Mouse (Mus musculus) lung, embryonic 16.5 days (tissue): ENCODE results near the gene Gm12216. TPM values are rescaled to one million over a fixed set of nuclear protein-coding genes. Genes with fewer than 3 reads are reported as not detected.
"Not testable (repeated sequence)": the region's sequence is repeated elsewhere in the genome, so short reads cannot be mapped to it uniquely, and the experiment has no call there.

Source experiments
- ATAC-seq: fragments of 200-750 bp; cut with Nextera tagmentation; 2 replicates; pipeline ENCODE4 v1.8.0; 2017; ENCODE audit warnings: low read depth, mild to moderate bottlenecking, moderate library complexity
- H3K27ac ChIP-seq: fragments of 300-500 bp; sonication (generic); 2 replicates; pipeline ENCODE4 v1.5.1; 2014; ENCODE audit warnings: mild to moderate bottlenecking, control low read depth, low read length
- H3K27me3 ChIP-seq: fragments of 300-500 bp; sonication (generic); 2 replicates; pipeline ENCODE4 v1.6.1; 2014; ENCODE audit warnings: low read depth, low read length, mixed read lengths; ENCODE audit not compliant: control insufficient read depth, insufficient read depth
- H3K36me3 ChIP-seq: fragments of 300-500 bp; sonication (generic); 2 replicates; pipeline ENCODE4 v1.6.1; 2014; ENCODE audit warnings: low read length; ENCODE audit not compliant: control insufficient read depth, insufficient read depth
- H3K4me1 ChIP-seq: fragments of 300-500 bp; sonication (generic); replicated peaks from 2 replicates; pipeline ENCODE4 v1.6.1; 2014; ENCODE audit warnings: low read length, mixed read lengths; ENCODE audit not compliant: control insufficient read depth, insufficient read depth
- H3K4me2 ChIP-seq: fragments of 300-500 bp; sonication (generic); 2 replicates; pipeline ENCODE4 v1.6.1; 2014; ENCODE audit warnings: low read depth, low read length, control low read depth
- H3K4me3 ChIP-seq: fragments of 300-500 bp; sonication (generic); 2 replicates; pipeline ENCODE4 v1.5.1; 2014; ENCODE audit warnings: mild to moderate bottlenecking, low read length, control low read depth
- H3K9ac ChIP-seq: fragments of 300-500 bp; sonication (generic); 2 replicates; pipeline ENCODE4 v1.6.1; 2014; ENCODE audit warnings: low read length, control low read depth
- H3K9me3 ChIP-seq: fragments of 300-500 bp; sonication (generic); 2 replicates; pipeline ENCODE4 v1.6.1; 2016; ENCODE audit warnings: low read length; ENCODE audit not compliant: control insufficient read depth
- WGBS: fragments of 180-500 bp; shearing (Covaris S2); extraction: QIAGEN DNeasy Blood & Tissue Kit; methylation state at CpG from one replicate; pipeline ENCODE4 v1.1.7; 2014; 5-methylcytosine and 5-hydroxymethylcytosine counted together
- polyA plus RNA-seq: library from polyadenylated mRNA; unstranded; fragments of >200 nt; fragmentation: Nextera tagmentation; extraction: Ambion mirVana; gene quantifications from 2 replicates; pipeline ENCODE4 v1.2.1, GENCODE M21; 2015

The Gm12216 gene
- 1.8 and 2.4 TPM in 2 replicates for polyA plus RNA-seq

DNA sequence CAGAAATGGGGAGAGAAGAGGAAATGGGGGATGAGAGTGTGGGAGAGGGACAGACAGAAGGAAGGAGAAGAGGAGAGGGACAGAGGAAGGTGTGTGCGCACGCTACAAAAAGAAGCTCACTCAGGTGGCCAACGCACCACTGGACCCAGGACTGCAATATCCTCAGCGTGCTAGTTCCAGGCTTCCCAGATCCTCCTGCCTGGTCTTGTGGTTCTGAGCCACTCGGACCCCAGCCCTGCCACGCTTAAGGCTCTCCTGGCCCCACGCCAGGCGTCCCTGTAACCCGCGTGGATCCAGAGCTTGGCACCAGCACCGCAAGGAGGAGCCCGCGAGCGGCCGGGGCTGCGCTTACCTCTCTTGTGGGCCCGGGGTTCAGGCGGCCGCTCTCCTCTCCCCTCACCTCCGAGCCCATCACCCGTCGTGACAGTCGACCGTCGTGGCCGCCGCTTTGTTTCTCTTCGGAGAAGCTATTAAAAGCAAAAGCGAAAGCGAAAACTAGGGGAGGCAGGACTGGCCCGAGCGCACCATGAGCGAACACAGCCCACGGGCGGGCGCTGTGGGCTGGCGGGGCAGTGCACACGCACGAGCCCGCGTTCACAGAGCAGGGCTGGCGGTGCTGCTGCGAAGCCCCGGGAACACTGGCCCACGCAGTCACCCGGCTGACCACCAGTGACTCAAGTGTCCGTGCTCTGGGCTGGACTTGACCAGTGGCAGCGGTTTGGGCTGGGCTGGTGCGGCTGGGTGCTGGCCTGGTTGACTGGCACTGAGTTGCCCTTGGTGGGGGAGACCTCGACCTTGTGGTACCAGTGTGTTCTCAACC is at the start of gene Gm12216:
Gene Gm12216 (minus strand): TSS at position 496 of the 820 bp plus-strand sequence.
- H3K4me2 ChIP-seq: peak within 1 kb of the TSS; percentile 77
- not testable (repeated sequence) for H3K9me3 ChIP-seq, H3K27me3 ChIP-seq, H3K4me1 ChIP-seq, H3K36me3 ChIP-seq
- H3K27ac ChIP-seq: peak within 1 kb of the TSS; percentile 12; the same call in 1 of the 2 replicates
- ATAC-seq: peak; percentile 81
- H3K4me3 ChIP-seq: peak within 1 kb of the TSS; percentile 70
- WGBS: 6% methylated on average over 44 of the region's 50 CpGs
- H3K9ac ChIP-seq: peak within 1 kb of the TSS; percentile 78

DNA sequence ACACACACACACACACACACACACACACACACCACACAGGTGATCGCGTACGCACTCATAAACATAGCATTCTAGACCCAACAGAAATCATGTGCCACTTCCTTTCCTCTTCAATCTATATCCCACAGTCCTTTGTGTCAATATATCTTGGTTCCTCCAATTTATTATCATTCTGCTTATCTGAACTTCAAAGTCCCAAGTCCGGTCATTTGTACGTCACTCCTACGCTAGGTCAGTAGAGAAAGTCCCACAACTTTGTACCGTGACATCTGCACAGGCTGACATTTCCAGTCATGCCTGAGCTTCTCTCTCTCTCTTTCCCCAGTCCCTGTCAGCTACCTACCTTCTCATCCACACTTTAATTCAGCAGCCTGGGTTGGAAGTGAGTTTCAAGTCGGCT is 49.6 kb upstream of the Gm12216 start:
- no peaks in the 10 kb centered on the region for H3K27me3 ChIP-seq
- H3K4me3 ChIP-seq: no peak overlapping the region
- 78% methylated on average over 8 of the region's 8 CpGs for WGBS
- H3K27ac ChIP-seq: no peak overlapping the region
- H3K36me3 ChIP-seq: no peaks in the 10 kb centered on the region
- ATAC-seq: no peak
- H3K4me1 ChIP-seq: peaks cover 6% of the 10 kb centered on the region; the same call in 1 of the 2 replicates
- H3K9me3 ChIP-seq: no peaks in the 10 kb centered on the region
- H3K4me2 ChIP-seq: no peak overlapping the region
- H3K9ac ChIP-seq: no peak overlapping the region

- 53% methylated on average over 9 of the region's 9 CpGs for WGBS
- H3K4me1 ChIP-seq: peaks cover 8% of the 10 kb centered on the region; the same call in 1 of the 2 replicates
- H3K4me2 ChIP-seq: no peak overlapping the region
- H3K27ac ChIP-seq: no peak overlapping the region; the same call in 1 of the 2 replicates
- no peaks in the 10 kb centered on the region for H3K9me3 ChIP-seq
- H3K4me3 ChIP-seq: no peak overlapping the region
- no peak overlapping the region for H3K9ac ChIP-seq
- H3K36me3 ChIP-seq: no peaks in the 10 kb centered on the region
- H3K27me3 ChIP-seq: no peaks in the 10 kb centered on the region
- no peak for ATAC-seq
Measured at GRCm38 (mm10) chr11:53904534-53904925, 45.5 kb upstream of the Gm12216 start.

- Histone ChIP-seq H3K36me3 (no peaks in the 10 kb centered on the region), H3K27me3 (no peaks in the 10 kb centered on the region), H3K9me3 (no peaks in the 10 kb centered on the region), H3K9ac (no peak overlapping the region), H3K4me1 (peaks cover 8% of the 10 kb centered on the region; the same call in 1 of the 2 replicates), H3K4me2 (no peak overlapping the region), H3K27ac (peak overlapping the region; percentile 2; the same call in 1 of the 2 replicates), H3K4me3 (no peak overlapping the region)
- WGBS: 20% methylated on average over 16 of the region's 16 CpGs
- peak; percentile 82 for ATAC-seq
Measured at GRCm38 (mm10) chr11:53903781-53904533, 44.9 kb upstream of the Gm12216 start.

DNA sequence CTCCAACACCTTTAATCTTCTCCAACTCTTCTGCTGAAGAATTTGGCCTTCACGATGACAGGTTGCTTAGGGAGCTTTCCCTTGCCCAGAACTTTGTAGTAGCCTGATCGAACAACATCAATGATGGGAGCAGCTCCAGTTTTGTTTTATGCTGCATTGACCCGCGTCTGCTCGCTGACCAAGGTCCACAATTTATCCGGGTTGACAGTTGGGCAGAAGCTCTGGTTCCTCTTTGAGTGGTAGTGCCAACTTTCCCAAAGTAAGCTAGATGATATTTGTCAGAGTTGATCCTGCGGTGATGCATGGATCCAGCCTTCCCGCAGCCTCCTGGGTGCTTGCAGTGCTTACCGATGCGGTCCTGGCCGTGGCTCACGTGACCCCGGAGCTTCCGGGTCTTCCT is 43.7 kb upstream of the Gm12216 start:
- Histone ChIP-seq H3K4me1 (peaks cover 8% of the 10 kb centered on the region; the same call in 1 of the 2 replicates), H3K4me2 (no peak overlapping the region), H3K4me3 (no peak overlapping the region), H3K27me3 (no peaks in the 10 kb centered on the region), H3K9ac (no peak overlapping the region), H3K36me3 (no peaks in the 10 kb centered on the region), H3K27ac (no peak overlapping the region), H3K9me3 (no peaks in the 10 kb centered on the region)
- ATAC-seq: no peak
- WGBS: 92% methylated on average over 14 of the region's 14 CpGs

GRCm38 (mm10) chr11:53900991-53901390 is 41.9 kb upstream of the Gm12216 start:
- Histone ChIP-seq H3K27ac (no peak overlapping the region), H3K4me3 (no peak overlapping the region), H3K4me2 (no peak overlapping the region), H3K27me3 (no peaks in the 10 kb centered on the region), H3K9me3 (no peaks in the 10 kb centered on the region), H3K9ac (no peak overlapping the region), H3K4me1 (peaks cover 8% of the 10 kb centered on the region; the same call in 1 of the 2 replicates), H3K36me3 (no peaks in the 10 kb centered on the region)
- no peak for ATAC-seq
- 30% methylated on average over 1 of the region's 1 CpGs for WGBS

GRCm38 (mm10) chr11:53899981-53900380 is 40.9 kb upstream of the Gm12216 start:
- Histone ChIP-seq H3K36me3 (no peaks in the 10 kb centered on the region), H3K27me3 (no peaks in the 10 kb centered on the region), H3K9me3 (no peaks in the 10 kb centered on the region), H3K27ac (no peak overlapping the region), H3K4me2 (no peak overlapping the region), H3K4me1 (peaks cover 8% of the 10 kb centered on the region; the same call in 1 of the 2 replicates), H3K9ac (no peak overlapping the region), H3K4me3 (no peak overlapping the region)
- ATAC-seq: no peak
- WGBS: 87% methylated on average over 6 of the region's 6 CpGs

- WGBS: 57% methylated on average over 3 of the region's 3 CpGs
- Histone ChIP-seq H3K4me2 (no peak overlapping the region), H3K4me3 (no peak overlapping the region), H3K27me3 (no peaks in the 10 kb centered on the region), H3K4me1 (peaks cover 3% of the 10 kb centered on the region; the same call in 1 of the 2 replicates), H3K27ac (no peak overlapping the region), H3K9ac (no peak overlapping the region), H3K36me3 (no peaks in the 10 kb centered on the region), H3K9me3 (no peaks in the 10 kb centered on the region)
- ATAC-seq: no peak
Measured at GRCm38 (mm10) chr11:53899004-53899403, 39.9 kb upstream of the Gm12216 start.

GRCm38 (mm10) chr11:53896935-53897334 is 37.9 kb upstream of the Gm12216 start:
- Histone ChIP-seq H3K4me3 (no peak overlapping the region), H3K4me1 (peaks cover 3% of the 10 kb centered on the region), H3K36me3 (no peaks in the 10 kb centered on the region), H3K9me3 (no peaks in the 10 kb centered on the region), H3K27ac (no peak overlapping the region), H3K4me2 (no peak overlapping the region), H3K27me3 (no peaks in the 10 kb centered on the region), H3K9ac (no peak overlapping the region)
- 81% methylated on average over 6 of the region's 6 CpGs for WGBS
- ATAC-seq: no peak
